Mouse (Mus musculus) spleen, postnatal 0 days (tissue): ENCODE data around the gene Glmp. TPM values are rescaled to one million over a fixed set of nuclear protein-coding genes. Genes with fewer than 3 reads are reported as not detected.

Source experiments
- polyA plus RNA-seq: library from polyadenylated mRNA; unstranded; fragments of >200 nt; fragmentation: Nextera tagmentation; extraction: Ambion mirVana; gene quantifications from 2 replicates; pipeline ENCODE4 v1.2.1, GENCODE M21; 2015

The Glmp gene
- 110 and 123 TPM in 2 replicates for polyA plus RNA-seq

DNA sequence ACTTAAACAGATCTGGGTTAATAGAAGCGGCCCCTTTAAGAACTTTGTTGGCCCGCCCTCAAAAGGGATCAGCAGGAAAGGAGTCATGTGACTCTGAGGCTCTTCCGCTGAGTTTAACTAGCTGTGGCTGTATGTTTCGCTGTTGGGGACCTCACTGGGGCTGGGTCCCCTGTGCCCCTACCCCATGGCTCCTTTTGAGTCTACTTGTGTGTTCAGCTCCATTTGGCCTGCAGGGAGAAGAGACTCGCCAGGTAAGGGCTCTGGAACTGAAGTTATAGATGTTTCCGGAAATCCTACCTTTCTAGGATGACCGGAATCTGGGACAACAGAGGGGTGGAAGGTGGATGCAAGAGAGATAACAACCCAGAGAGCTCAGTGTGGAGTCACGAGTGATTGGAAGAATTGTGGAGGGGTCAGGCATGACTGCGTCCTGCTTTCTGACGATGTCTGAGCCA lies at the start of gene Glmp:
Glmp (plus strand) TSS at position 73 of the 455 bp plus-strand sequence.

DNA sequence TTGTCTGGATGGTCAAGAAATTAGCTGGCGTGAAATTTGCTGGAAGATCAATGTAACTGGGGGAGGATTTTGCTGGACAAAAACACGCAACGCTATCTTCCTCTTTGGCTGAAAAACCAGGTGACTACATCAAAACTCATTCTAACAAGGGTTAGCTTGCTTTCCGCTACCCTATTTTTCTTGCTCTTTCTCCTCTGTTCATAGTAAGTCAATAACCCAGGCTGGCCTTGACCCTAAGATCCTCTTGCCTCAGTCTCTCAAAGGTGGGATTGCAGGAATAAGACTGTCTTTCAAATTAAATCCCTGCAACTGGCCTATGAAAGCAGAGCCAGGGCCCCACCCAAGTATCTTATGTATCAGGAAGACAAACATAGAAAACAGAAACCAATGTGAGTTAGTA lies 37.7 kb upstream of the Glmp start, which contains the start of gene Gm38392:
Gm38392 (minus strand) TSS at position 101 of the 400 bp plus-strand sequence.

DNA sequence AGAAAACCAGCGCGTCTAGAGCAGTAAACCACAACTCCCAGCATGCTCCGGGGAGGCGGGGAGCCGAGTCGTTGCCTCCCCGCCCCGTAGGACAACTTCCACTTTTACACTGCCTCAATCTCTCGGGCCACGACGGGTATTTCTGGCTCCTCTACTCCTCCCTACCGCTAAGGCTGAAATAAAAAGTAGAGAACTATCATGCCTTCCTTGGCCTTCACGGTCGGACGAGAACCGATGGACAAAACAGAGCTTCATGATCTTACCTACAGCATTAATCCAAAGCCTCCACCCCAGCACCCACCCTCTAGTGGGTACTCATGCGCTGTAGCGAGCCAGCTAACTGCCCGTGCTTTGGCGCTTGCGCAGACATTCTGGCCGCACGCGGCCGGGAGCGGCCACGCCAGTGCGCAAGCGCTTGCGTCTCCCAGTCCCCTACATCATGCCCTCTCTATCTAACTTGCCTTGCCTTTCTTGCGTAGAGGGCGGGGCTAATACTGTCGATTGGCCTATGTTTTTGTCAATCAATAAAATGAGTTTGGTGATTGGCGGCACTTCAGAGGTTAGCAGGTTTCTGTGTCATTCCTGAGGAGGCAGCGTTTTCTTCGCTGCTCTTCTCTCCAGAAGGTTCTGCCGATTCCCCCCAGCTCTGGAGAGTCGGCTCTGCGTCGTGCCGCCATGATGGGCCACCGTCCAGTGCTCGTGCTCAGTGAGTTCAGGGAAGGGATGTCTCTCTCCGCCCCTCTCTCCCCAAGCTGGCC lies 28.1 kb upstream of the Glmp start, which contains the start of the genes Tsacc and Cct3:
Tsacc (minus strand) TSS at position 439 of the 758 bp plus-strand sequence.
Cct3 (plus strand) TSS at position 556 of the 758 bp plus-strand sequence.

DNA sequence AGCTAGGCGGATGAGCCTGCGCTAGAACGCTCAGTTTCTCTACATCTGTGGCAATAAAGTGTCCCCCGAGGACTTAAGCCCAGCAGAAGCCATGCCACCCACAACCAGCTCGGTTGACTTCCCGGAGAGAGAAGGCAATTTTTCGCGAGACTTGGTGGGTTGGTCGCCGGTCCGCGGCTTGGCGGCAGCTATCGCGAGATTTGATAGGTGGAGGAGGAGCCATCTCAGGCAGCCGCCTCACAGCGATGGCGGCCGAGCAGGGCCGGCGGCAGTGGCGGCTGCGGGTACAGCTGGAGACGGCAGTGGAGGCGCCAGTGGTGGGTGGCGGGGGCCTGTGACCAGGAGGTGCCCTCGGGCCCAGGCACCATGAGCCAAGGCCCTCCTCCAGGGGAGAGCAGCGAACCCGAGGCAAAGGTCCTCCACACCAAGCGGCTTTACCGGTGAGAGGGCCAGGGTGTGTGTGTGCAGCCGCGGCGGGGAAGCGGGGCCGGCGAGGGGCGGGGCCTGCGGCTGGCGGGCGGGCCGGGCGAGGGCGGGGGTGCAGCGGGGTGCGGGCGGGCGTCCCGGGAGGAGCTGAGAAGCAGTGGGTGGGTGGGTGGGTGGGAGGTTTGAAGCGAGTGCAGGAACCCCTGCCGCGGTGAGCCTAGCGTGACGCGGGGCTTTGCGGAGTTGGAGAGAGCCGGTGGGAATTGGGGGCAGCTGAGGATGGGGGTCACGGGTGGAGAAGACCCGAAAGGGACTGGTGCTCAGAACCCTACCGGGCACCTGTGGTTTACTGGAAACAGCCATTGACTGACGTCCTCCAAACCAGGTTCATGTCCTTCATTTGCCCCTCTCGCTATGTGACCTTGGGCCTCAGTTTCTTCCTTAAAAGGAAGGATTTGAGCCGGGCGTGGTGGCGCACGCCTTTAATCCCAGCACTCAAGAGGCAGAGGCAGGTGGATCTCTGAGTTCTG lies 11.5 kb downstream of the Glmp start, which contains the start of the genes Tmem79 and Smg5:
Tmem79 (minus strand) TSS at position 91 of the 956 bp plus-strand sequence.
Smg5 (plus strand) TSS at position 203 of the 956 bp plus-strand sequence.

DNA sequence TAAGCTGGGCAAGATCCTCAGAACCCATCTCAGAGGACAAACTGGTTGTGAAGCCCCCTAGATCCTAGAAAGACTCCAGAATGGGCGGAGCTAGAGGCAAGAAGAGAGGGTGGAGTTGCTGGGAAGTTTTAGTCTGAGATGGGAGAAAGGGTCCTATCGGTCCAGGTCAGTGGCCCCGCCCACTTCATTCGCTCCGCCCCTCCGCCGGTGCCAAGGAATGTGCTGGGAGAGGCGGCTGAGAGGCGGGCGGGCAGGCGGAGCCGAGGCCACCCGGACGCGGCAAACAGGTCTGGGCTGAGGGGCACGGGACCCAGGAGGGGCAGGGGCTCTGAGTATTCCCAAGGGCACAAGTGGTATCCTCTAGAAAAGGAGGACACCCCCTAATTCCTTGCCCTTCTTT lies 39.5 kb downstream of the Glmp start, which contains the start of gene Paqr6:
Paqr6 (plus strand) TSS at position 248 of the 400 bp plus-strand sequence.

DNA sequence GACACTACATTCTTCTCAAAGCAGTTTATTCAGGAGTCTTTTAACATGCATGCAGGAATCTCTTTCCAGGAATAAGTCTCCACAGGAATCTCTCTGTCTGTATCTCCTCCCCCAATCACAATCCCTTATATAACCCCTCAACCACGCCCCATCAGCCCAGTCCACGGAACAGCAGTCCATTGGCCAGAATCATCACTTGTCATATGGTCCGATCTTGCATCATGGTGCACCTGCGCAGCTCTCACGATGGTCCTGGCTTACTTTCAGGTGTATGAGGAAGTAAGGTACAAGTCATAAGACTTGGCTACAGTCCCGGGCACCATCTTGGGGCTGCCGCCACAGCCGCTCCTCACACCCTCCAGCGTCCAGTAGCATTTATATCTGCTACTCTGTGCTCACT lies 47.8 kb downstream of the Glmp start, which contains the start of gene Bglap3:
Bglap3 (minus strand) TSS at position 101 of the 400 bp plus-strand sequence.

DNA sequence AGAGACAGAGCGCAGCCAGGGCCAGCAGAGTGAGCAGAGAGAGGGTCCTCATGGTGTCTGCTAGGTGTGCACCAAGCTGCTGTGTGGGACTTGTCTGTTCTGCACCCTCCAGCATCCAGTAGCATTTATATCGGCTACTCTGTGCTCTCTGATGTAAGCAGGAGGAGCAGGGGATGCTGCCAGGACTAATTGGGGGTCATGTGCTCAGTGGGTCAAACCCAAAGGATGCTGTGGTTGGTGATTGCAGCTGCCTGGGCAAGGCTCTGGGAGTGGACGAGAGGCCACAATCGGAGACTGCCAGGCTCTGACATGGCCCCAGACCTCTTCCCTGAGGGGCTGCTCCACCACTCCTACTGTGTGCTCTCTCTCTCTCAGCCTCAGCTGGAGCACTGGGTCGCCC lies 53.8 kb downstream of the Glmp start, which contains the start of gene Bglap2:
Bglap2 (minus strand) TSS at position 101 of the 400 bp plus-strand sequence.

Other genes with a start within 250 kb of the Glmp start
- gene Ttc24, start 246.7 kb upstream of the Glmp start, polyA plus RNA-seq = not detected in 2 replicates
- gene Iqgap3, start 243.1 kb upstream of the Glmp start, polyA plus RNA-seq = 8.6 and 9.2 TPM in 2 replicates
- 11.0 and 13.3 TPM in 2 replicates for gene Mef2d, start 182.7 kb upstream of the Glmp start, polyA plus RNA-seq
- 0.12 TPM in 1 of 2 replicates, not detected in the other for gene Rhbg, start 70.3 kb upstream of the Glmp start, polyA plus RNA-seq
- 0.11 TPM in 1 of 2 replicates, not detected in the other for gene Gm38392, start 37.8 kb upstream of the Glmp start, polyA plus RNA-seq
- 6.8 and 8.8 TPM in 2 replicates for gene Tsacc, start 28.0 kb upstream of the Glmp start, polyA plus RNA-seq
- gene Cct3, start 27.9 kb upstream of the Glmp start, polyA plus RNA-seq = 250 and 259 TPM in 2 replicates
- gene Tmem79, start 11.1 kb downstream of the Glmp start, polyA plus RNA-seq = 1.7 and 2.1 TPM in 2 replicates
- 23.4 and 27.3 TPM in 2 replicates for gene Smg5, start 11.2 kb downstream of the Glmp start, polyA plus RNA-seq
- 9.5 and 10.4 TPM in 2 replicates for gene Paqr6, start 39.6 kb downstream of the Glmp start, polyA plus RNA-seq
- gene Bglap3, start 47.7 kb downstream of the Glmp start, polyA plus RNA-seq = not detected in 2 replicates
- gene Bglap2, start 53.7 kb downstream of the Glmp start, polyA plus RNA-seq = not detected in 2 replicates
- 0.50 and 0.57 TPM in 2 replicates for gene Bglap, start 59.4 kb downstream of the Glmp start, polyA plus RNA-seq
- gene Pmf1, start 85.3 kb downstream of the Glmp start, polyA plus RNA-seq = 130 and 143 TPM in 2 replicates
- gene Slc25a44, start 100.1 kb downstream of the Glmp start, polyA plus RNA-seq = 11.0 and 12.1 TPM in 2 replicates
- gene Sema4a, start 136.2 kb downstream of the Glmp start, polyA plus RNA-seq = 15.6 and 16.4 TPM in 2 replicates
- 161 and 176 TPM in 2 replicates for gene Lmna, start 184.9 kb downstream of the Glmp start, polyA plus RNA-seq
- 2.4 and 3.2 TPM in 2 replicates for gene Mex3a, start 207.4 kb downstream of the Glmp start, polyA plus RNA-seq
- 0.28 and 0.63 TPM in 2 replicates for gene Rab25, start 223.3 kb downstream of the Glmp start, polyA plus RNA-seq
- 105 and 113 TPM in 2 replicates for gene Lamtor2, start 228.1 kb downstream of the Glmp start, polyA plus RNA-seq
- gene Ubqln4, start 228.7 kb downstream of the Glmp start, polyA plus RNA-seq = 15.9 and 16.0 TPM in 2 replicates